Mouse (Mus musculus): ENCODE data around the gene Heatr5a. TPM values are rescaled to one million over a fixed set of nuclear protein-coding genes. Genes with fewer than 3 reads are reported as not detected.

Gene Heatr5a
- polyA plus RNA-seq, 1 experiment from 2014 or later, result 13.1 TPM

GRCm38 (mm10) chr12:51855453-51855852 is 115.7 kb downstream of the Heatr5a start:
- 79% methylated on average over 7 of the region's 7 CpGs for WGBS
- ATAC-seq (ENCODE audit: insufficient number of reproducible peaks, insufficient read depth, low FRiP score, low TSS enrichment), result no peak

DNA sequence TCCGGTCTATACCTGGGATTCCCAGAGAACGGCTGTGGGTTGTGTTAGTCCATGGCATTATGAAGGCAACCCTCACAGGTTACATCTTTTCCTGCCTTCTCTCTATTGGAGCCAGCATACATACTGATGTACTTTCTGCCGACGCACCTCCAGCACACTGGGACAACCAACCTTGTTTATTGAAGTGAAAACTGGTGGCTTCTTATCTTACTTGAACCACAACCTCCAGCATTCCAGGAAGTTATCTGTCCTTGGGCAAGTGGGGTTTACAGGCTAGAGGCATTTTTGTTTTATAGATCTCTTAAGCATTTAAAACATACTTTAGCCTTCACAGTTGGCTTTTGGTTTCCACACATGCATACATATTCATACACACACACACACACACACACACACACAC is 119.5 kb downstream of the Heatr5a start:
- ATAC-seq (ENCODE audit: insufficient number of reproducible peaks, insufficient read depth, low FRiP score, low TSS enrichment), result no peak
- Histone ChIP-seq H3K9ac (no peak overlapping the region), H3K4me3 (no peak overlapping the region)

More at GRCm38 (mm10) chr12:51855453-51855852, 115.7 kb downstream of the Heatr5a start:
- Histone ChIP-seq H3K9ac (no peak overlapping the region), H3K36me3 (no peaks in the 10 kb centered on the region), H3K9me3 (no peaks in the 10 kb centered on the region), H3K4me2 (replicated peaks) (no peak overlapping the region), H3K4me3 (no peak overlapping the region), H3K27ac (no peak overlapping the region), H3K4me1 (no peaks in the 10 kb centered on the region), H3K27me3 (no peaks in the 10 kb centered on the region)

DNA sequence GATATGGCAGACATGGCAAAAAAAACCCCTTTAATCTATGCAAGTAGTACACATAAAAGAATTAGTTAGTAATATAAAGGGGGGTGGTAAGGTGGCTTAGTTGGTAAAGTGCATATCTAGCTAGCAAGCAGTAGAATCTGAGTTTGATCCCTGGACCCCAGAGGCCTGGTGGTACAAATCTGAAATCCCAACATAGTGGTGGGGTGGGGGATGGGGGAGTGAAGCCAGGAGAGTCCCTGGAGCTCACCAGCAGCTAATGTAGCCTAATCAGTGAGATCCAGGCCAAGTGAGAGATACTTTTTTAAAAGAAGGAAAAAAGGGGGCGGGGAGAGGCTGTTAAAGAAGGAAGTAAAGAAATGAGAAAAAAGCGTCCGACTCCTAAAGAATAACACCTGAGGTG is 120.0 kb downstream of the Heatr5a start:
- Histone ChIP-seq H3K9me3 (no peaks in the 10 kb centered on the region), H3K4me3 (no peak overlapping the region), H3K4me1 (no peaks in the 10 kb centered on the region), H3K27ac (no peak overlapping the region), H3K4me2 (replicated peaks) (no peak overlapping the region), H3K9ac (no peak overlapping the region), H3K27me3 (no peaks in the 10 kb centered on the region), H3K36me3 (no peaks in the 10 kb centered on the region)
- ATAC-seq (ENCODE audit: insufficient number of reproducible peaks, insufficient read depth, low FRiP score, low TSS enrichment), result no peak
- WGBS, result 85% methylated on average over 3 of the region's 3 CpGs

More for the DNA sequence above, 119.5 kb downstream of the Heatr5a start:
- Histone ChIP-seq H3K4me2 (replicated peaks) (no peak overlapping the region), H3K4me1 (no peaks in the 10 kb centered on the region), H3K9me3 (no peaks in the 10 kb centered on the region), H3K36me3 (no peaks in the 10 kb centered on the region), H3K27me3 (no peaks in the 10 kb centered on the region), H3K27ac (no peak overlapping the region)
- WGBS, result 88% methylated on average over 4 of the region's 4 CpGs

GRCm38 (mm10) chr12:51850339-51850738 is 120.8 kb downstream of the Heatr5a start:
- no peak overlapping the region for H3K4me3 ChIP-seq
- ATAC-seq (ENCODE audit: insufficient number of reproducible peaks, insufficient read depth, low FRiP score, low TSS enrichment), result no peak
- 86% methylated on average over 4 of the region's 4 CpGs for WGBS
- H3K4me2 ChIP-seq (replicated peaks), result no peak overlapping the region
- H3K4me1 ChIP-seq, result no peaks in the 10 kb centered on the region
- no peaks in the 10 kb centered on the region for H3K9me3 ChIP-seq
- no peak overlapping the region for H3K27ac ChIP-seq
- no peaks in the 10 kb centered on the region for H3K27me3 ChIP-seq
- no peak overlapping the region for H3K9ac ChIP-seq
- no peaks in the 10 kb centered on the region for H3K36me3 ChIP-seq

DNA sequence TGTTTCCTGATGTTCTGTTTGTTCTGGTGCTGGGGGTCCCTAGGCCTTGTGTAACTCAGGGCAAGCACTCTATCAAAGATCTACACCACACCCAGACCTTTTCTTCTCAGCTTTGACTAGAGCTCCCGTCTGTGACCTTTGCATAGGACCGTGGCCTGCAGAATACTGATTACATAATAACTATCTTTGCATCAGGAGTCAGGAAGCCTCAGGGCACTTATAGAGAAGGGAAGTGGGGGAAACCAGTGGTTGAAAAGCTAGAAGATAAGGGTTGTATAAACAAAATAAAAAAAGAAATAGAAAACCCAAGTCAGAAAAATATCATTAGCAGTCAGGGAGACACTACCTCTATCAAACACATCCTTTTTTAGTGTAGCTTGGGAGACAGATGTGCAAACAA is 121.2 kb downstream of the Heatr5a start:
- Histone ChIP-seq H3K9ac (no peak overlapping the region), H3K27me3 (no peaks in the 10 kb centered on the region), H3K4me3 (no peak overlapping the region), H3K27ac (no peak overlapping the region), H3K36me3 (no peaks in the 10 kb centered on the region), H3K4me1 (no peaks in the 10 kb centered on the region), H3K4me2 (replicated peaks) (no peak overlapping the region), H3K9me3 (no peaks in the 10 kb centered on the region)
- no peak for ATAC-seq (ENCODE audit: insufficient number of reproducible peaks, insufficient read depth, low FRiP score, low TSS enrichment)
- 82% methylated on average over 2 of the region's 2 CpGs for WGBS

- no peaks in the 10 kb centered on the region for H3K9me3 ChIP-seq
- no peaks in the 10 kb centered on the region for H3K27me3 ChIP-seq
- no peak overlapping the region for H3K9ac ChIP-seq
- H3K4me2 ChIP-seq (replicated peaks), result no peak overlapping the region
- no peaks in the 10 kb centered on the region for H3K36me3 ChIP-seq
- H3K4me3 ChIP-seq, result no peak overlapping the region
- 77% methylated on average over 9 of the region's 9 CpGs for whole genome bisulfite sequencing
- H3K4me1 ChIP-seq, result peaks cover 7% of the 10 kb centered on the region
- no peak for ATAC-seq (ENCODE audit: insufficient number of reproducible peaks, insufficient read depth, low FRiP score, low TSS enrichment)
- no peak overlapping the region for H3K27ac ChIP-seq
Measured at GRCm38 (mm10) chr12:51847953-51848680, 123.0 kb downstream of the Heatr5a start.

DNA sequence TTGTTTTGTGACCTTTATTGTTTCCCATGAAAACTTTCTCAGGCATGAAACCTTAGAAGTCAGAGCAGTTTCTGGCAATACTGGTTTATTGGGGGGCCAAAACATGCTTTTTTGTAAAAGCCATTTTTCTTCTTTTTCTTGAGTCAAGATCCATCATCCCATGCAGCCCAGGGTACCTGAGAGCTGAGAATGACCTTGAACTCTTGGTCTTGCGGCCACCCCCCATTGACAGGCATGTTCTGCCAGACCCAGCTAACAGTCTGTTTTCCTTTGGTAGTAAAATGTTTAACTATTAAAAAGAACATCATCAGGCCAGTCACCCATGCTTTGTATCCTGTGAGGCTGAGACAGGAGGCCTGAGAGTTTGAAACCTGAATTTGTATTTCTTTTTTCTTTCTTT is 125.9 kb downstream of the Heatr5a start:
- ATAC-seq (ENCODE audit: insufficient number of reproducible peaks, insufficient read depth, low FRiP score, low TSS enrichment), result 0 out of 2 replicates have a peak, but pooled peaks have one; percentile 28
- Histone ChIP-seq H3K4me3 (peak overlapping the region; percentile 57), H3K9ac (no peak overlapping the region), H3K36me3 (no peaks in the 10 kb centered on the region), H3K27ac (no peak overlapping the region; the same call in 1 of the 2 replicates), H3K9me3 (no peaks in the 10 kb centered on the region), H3K4me1 (peaks cover 7% of the 10 kb centered on the region), H3K4me2 (replicated peaks) (peak overlapping the region; percentile 62), H3K27me3 (no peaks in the 10 kb centered on the region)
- WGBS, result 33% methylated on average over 1 of the region's 1 CpGs

DNA sequence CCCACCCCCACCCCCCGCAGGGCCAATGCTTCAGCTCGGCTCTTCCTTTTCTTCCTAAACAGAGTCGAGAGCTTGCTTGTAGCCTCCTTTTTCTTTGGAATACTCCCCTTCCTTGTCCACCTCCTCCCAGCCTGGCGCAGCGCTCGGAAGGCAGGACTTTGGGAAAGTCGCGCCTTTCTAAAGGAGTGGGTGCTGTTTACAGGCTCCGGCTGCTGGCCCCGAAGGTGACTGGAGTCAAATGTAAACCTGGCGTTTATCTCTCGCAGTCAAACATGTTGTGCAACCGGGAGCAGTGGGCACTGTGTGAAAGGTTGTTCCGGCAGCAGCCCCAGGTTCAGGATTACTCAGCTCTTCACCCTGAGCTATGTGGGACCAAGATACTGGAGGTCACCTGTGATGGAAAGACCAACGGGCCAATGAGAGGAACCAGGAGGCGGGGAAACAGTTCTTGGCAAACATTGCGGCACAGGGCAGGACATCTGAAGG is 126.3 kb downstream of the Heatr5a start:
- Histone ChIP-seq H3K4me3 (peak overlapping the region; percentile 57), H3K9me3 (no peaks in the 10 kb centered on the region), H3K4me1 (peaks cover 7% of the 10 kb centered on the region), H3K27ac (peak overlapping the region; percentile 84), H3K27me3 (no peaks in the 10 kb centered on the region), H3K4me2 (replicated peaks) (peak overlapping the region; percentile 62), H3K36me3 (no peaks in the 10 kb centered on the region), H3K9ac (peak overlapping the region; percentile 48; the same call in 1 of the 2 replicates)
- WGBS, result under 1% methylated on average over 17 of the region's 17 CpGs
- peak; percentile 93 for ATAC-seq (ENCODE audit: insufficient number of reproducible peaks, insufficient read depth, low FRiP score, low TSS enrichment)

- Histone ChIP-seq H3K9ac (peak overlapping the region; percentile 48; the same call in 1 of the 2 replicates), H3K4me2 (replicated peaks) (peak overlapping the region; percentile 62), H3K27me3 (no peaks in the 10 kb centered on the region), H3K4me1 (peaks cover 7% of the 10 kb centered on the region), H3K27ac (0 out of 2 replicates have a peak overlapping the region, but pooled peaks have one; percentile 84), H3K9me3 (no peaks in the 10 kb centered on the region), H3K36me3 (no peaks in the 10 kb centered on the region), H3K4me3 (peak overlapping the region; percentile 57)
- ATAC-seq (ENCODE audit: insufficient number of reproducible peaks, insufficient read depth, low FRiP score, low TSS enrichment), result no peak
- WGBS, result 38% methylated on average over 15 of the region's 15 CpGs
Measured at GRCm38 (mm10) chr12:51843576-51844520, 127.3 kb downstream of the Heatr5a start.

DNA sequence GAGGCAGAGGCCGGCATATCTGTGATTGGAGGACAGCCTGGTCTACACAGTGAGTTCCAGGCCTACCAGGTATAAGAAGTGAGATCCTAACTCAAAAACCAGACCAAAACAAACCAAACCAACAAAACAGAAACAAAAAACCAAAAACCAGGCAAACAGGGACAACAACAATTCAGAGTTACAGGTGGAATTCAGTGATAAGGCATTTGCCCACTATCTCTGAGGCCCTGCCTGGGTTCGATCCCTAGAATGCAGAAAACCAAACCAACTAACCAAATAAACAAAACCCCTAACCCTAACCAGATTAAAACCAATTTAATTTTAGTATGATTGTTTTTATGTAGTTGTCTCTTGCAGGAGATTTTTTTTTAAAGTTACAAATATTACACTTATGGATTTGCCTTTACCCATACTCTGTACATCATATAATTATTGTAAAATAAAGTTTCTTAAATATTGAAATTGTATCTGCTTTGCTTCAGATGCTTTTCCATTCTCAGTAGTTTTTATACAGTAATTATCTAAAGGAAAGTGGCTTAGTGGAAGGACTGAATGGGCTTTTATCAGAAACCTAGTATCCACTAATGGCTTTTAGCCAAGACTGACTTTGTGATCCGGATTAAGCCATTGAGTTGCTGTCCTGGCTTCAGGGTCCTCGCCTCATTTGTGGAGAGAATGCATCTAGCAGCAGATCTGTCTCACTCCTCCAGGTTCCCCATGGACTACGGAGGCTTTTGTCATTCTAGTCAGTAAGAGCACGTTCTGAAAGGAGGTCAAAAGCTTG is 128.8 kb downstream of the Heatr5a start:
- H3K9ac ChIP-seq, result no peak overlapping the region
- peaks cover 7% of the 10 kb centered on the region for H3K4me1 ChIP-seq
- no peaks in the 10 kb centered on the region for H3K9me3 ChIP-seq
- H3K27me3 ChIP-seq, result no peaks in the 10 kb centered on the region
- no peak overlapping the region for H3K4me2 ChIP-seq (replicated peaks)
- no peaks in the 10 kb centered on the region for H3K36me3 ChIP-seq
- H3K4me3 ChIP-seq, result no peak overlapping the region
- 52% methylated on average over 6 of the region's 6 CpGs for WGBS
- no peak for ATAC-seq (ENCODE audit: insufficient number of reproducible peaks, insufficient read depth, low FRiP score, low TSS enrichment)
- H3K27ac ChIP-seq, result no peak overlapping the region

DNA sequence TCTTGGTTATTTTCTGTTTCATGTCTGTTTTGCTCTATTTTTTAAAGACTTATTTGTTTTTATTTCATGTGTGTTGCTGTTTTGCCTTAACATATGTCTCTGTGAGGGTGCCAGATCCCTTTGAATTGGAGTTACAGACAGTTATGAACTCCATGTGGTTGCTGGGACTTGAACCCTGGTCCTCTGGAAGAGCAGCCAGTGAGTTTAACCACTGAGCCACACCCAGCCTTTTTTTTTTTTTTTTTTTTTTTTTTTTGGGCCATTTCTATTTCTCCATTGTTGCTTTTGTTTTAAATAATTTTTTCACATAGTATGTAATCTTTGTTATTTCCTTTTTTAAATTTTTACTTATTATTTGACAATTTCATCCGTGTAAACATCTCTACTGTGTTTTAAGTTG is 131.3 kb downstream of the Heatr5a start:
- Histone ChIP-seq H3K4me1 (peaks cover 7% of the 10 kb centered on the region), H3K4me3 (no peak overlapping the region), H3K9ac (no peak overlapping the region), H3K36me3 (no peaks in the 10 kb centered on the region), H3K9me3 (no peaks in the 10 kb centered on the region), H3K27me3 (no peaks in the 10 kb centered on the region), H3K4me2 (replicated peaks) (no peak overlapping the region), H3K27ac (no peak overlapping the region)
- ATAC-seq (ENCODE audit: insufficient number of reproducible peaks, insufficient read depth, low FRiP score, low TSS enrichment), result no peak
- WGBS, result 96% methylated on average over 1 of the region's 1 CpGs
